Mouse (Mus musculus) megakaryocyte progenitor cell, adult 5-6 weeks (primary cell): ENCODE measurements around the gene Wipi2. TPM values are rescaled to one million over a fixed set of nuclear protein-coding genes. Genes with fewer than 3 reads are reported as not detected.

Experiments
- total RNA-seq, 2 experiments: library from RNA; stranded (forward) in 1 of 2; stranded (reverse) in 1 of 2; fragments of 157-497, 149-512 nt in 1 of 2; fragments of 200-1000 nt in 1 of 2; gene quantifications; 2 replicates each; pipeline versions ENCODE4 v1.2.3 to v1.2.4; 2015 to 2017

Gene Wipi2
- total RNA-seq, 2 experiments from 2014 or later: 17.6 to 29.3 TPM

Other genes starting within 250 kb of the Wipi2 start
- 14.1 and 18.1 TPM in 2 replicates for gene Foxk1, start 226.2 kb upstream of the Wipi2 start, total RNA-seq (2015)
- gene Foxk1, start 226.2 kb upstream of the Wipi2 start, total RNA-seq (2017): 8.4 and 8.5 TPM in 2 replicates
- gene Ap5z1, start 163.8 kb upstream of the Wipi2 start, total RNA-seq (2015): 5.6 and 6.8 TPM in 2 replicates
- gene Ap5z1, start 163.8 kb upstream of the Wipi2 start, total RNA-seq (2017): 4.7 and 8.0 TPM in 2 replicates
- not detected in 2 replicates for gene Papolb, start 97.6 kb upstream of the Wipi2 start, total RNA-seq (2015)
- gene Papolb, start 97.6 kb upstream of the Wipi2 start, total RNA-seq (2017): not detected in 2 replicates
- not detected in 2 replicates for gene Radil, start 76.6 kb upstream of the Wipi2 start, total RNA-seq (2015)
- not detected in 2 replicates for gene Radil, start 76.6 kb upstream of the Wipi2 start, total RNA-seq (2017)
- gene Mmd2, start 18.9 kb upstream of the Wipi2 start, total RNA-seq (2015): not detected in 2 replicates
- gene Mmd2, start 18.9 kb upstream of the Wipi2 start, total RNA-seq (2017): not detected in 2 replicates
- gene Slc29a4, start 64.8 kb downstream of the Wipi2 start, total RNA-seq (2015): not detected in 2 replicates
- gene Slc29a4, start 64.8 kb downstream of the Wipi2 start, total RNA-seq (2017): not detected in 2 replicates
- 27.3 and 30.2 TPM in 2 replicates for gene Tnrc18, start 190.0 kb downstream of the Wipi2 start, total RNA-seq (2015)
- gene Tnrc18, start 190.0 kb downstream of the Wipi2 start, total RNA-seq (2017): 10.9 and 14.5 TPM in 2 replicates